In genomic region chr5:100429344-100430075, GRCm38 (mm10) we compare ENCODE assay signal across 8 mouse cellular contexts. TPM values are rescaled to one million over a fixed set of nuclear protein-coding genes. Genes with fewer than 3 reads are reported as not detected.
DNase-seq lines count a peak whose midpoint lies in the region; ATAC-seq and TF ChIP-seq lines count a peak whose summit lies in the region.

No protein-coding gene starts in this region.

- H3K4me2 ChIP-seq in embryonic facial prominence, embryonic 13.5 days: peak overlapping the region; percentile 93
- H3K4me2 ChIP-seq in limb, embryonic 12.5 days: peak overlapping the region; percentile 94
- peak overlapping the region; percentile 76 for H3K4me2 ChIP-seq in midbrain, embryonic 15.5 days

- no peaks in the 10 kb centered on the region for H3K27me3 ChIP-seq in embryonic facial prominence, embryonic 13.5 days
- H3K27me3 ChIP-seq in kidney, adult 2 months (replicated peaks; ENCODE audit: control insufficient read depth, insufficient read depth, low read length): no peaks in the 10 kb centered on the region
- no peaks in the 10 kb centered on the region for H3K27me3 ChIP-seq in limb, embryonic 12.5 days
- no peaks in the 10 kb centered on the region for H3K27me3 ChIP-seq in midbrain, embryonic 15.5 days (replicated peaks)
- H3K27me3 ChIP-seq in spleen, adult 2 months (ENCODE audit: control insufficient read depth, insufficient read depth, low read length): no peaks in the 10 kb centered on the region

- no peaks in the 10 kb centered on the region for H3K9me3 ChIP-seq in embryonic facial prominence, embryonic 13.5 days
- H3K9me3 ChIP-seq in limb, embryonic 12.5 days: no peaks in the 10 kb centered on the region
- no peaks in the 10 kb centered on the region for H3K9me3 ChIP-seq in midbrain, embryonic 15.5 days

- TF ChIP-seq CTCF in kidney, adult 2 months (conservative IDR thresholded peaks at IDR 0.05; ENCODE audit: insufficient read depth, insufficient read length, low read depth, low read length): no peak
- no peak for TF ChIP-seq CTCF in spleen, adult 2 months (IDR thresholded peaks at IDR 0.05; ENCODE audit: extremely low read depth, insufficient read depth, insufficient read length, insufficient replicate concordance)

- H3K4me3 ChIP-seq in embryonic facial prominence, embryonic 13.5 days: peak overlapping the region; percentile 81
- H3K4me3 ChIP-seq in kidney, adult 2 months (ENCODE audit: insufficient read depth, low read depth, low read length): peak overlapping the region; percentile 89
- peak overlapping the region; percentile 77 for H3K4me3 ChIP-seq in limb, embryonic 12.5 days (replicated peaks)
- peak overlapping the region; percentile 68 for H3K4me3 ChIP-seq in midbrain, embryonic 15.5 days
- H3K4me3 ChIP-seq in spleen, adult 2 months (ENCODE audit: extremely low read depth, insufficient read depth, insufficient read length): peak overlapping the region; percentile 80

- under 1% methylated on average over 53 of the region's 53 CpGs for WGBS in embryonic facial prominence, embryonic 13.5 days
- under 1% methylated on average over 53 of the region's 53 CpGs for WGBS in kidney, adult 2 months
- 0% methylated on average over 53 of the region's 53 CpGs for WGBS in limb, embryonic 12.5 days
- under 1% methylated on average over 53 of the region's 53 CpGs for WGBS in midbrain, embryonic 15.5 days
- under 1% methylated on average over 53 of the region's 53 CpGs for WGBS in spleen, adult 2 months

- TF ChIP-seq POLR2A in kidney, adult 2 months (IDR thresholded peaks at IDR 0.05; ENCODE audit: low read depth, low read length): peak; percentile 65
- peak; percentile 81 for TF ChIP-seq POLR2A in spleen, adult 2 months (IDR thresholded peaks at IDR 0.05; ENCODE audit: low read depth, low read length)

- peaks cover 35% of the 10 kb centered on the region for H3K36me3 ChIP-seq in embryonic facial prominence, embryonic 13.5 days
- no peaks in the 10 kb centered on the region; the same call in 1 of the 2 replicates for H3K36me3 ChIP-seq in kidney, adult 2 months (ENCODE audit: control insufficient read depth, insufficient read depth, low read length)
- peaks cover 37% of the 10 kb centered on the region for H3K36me3 ChIP-seq in limb, embryonic 12.5 days
- H3K36me3 ChIP-seq in midbrain, embryonic 15.5 days (replicated peaks): peaks cover 5% of the 10 kb centered on the region; the same call in 1 of the 2 replicates
- H3K36me3 ChIP-seq in spleen, adult 2 months (ENCODE audit: control insufficient read depth, insufficient read depth, low read length): peaks cover 5% of the 10 kb centered on the region; the same call in 1 of the 2 replicates

- DNase-seq in 3134 (ENCODE audit: extremely low read depth, insufficient read length, low spot score): peak; percentile 95
- DNase-seq in adrenal gland, postnatal 36 days: peak; percentile 93 to 95
- DNase-seq in heart, adult 18-20 months: peak; percentile 94 to 97
- DNase-seq in kidney, adult 2 months: peak; percentile 97
- peak; percentile 90 for DNase-seq in spleen, adult 2 months (ENCODE audit: low read depth in 1 of 2, low spot score in 2 of 2)

- peak; percentile 98 for ATAC-seq in embryonic facial prominence, embryonic 13.5 days (ENCODE audit: insufficient number of reproducible peaks, insufficient read depth, low FRiP score, low TSS enrichment, low read depth)
- peak; percentile 100 for ATAC-seq in limb, embryonic 12.5 days (ENCODE audit: insufficient number of reproducible peaks, insufficient read depth, low FRiP score, low TSS enrichment, low read depth)
- ATAC-seq in midbrain, embryonic 15.5 days (replicated peaks): peak; percentile 99

- peak overlapping the region; percentile 94 for H3K27ac ChIP-seq in embryonic facial prominence, embryonic 13.5 days
- peak overlapping the region; percentile 90 for H3K27ac ChIP-seq in kidney, adult 2 months (ENCODE audit: insufficient read depth, low read depth, low read length)
- peak overlapping the region; percentile 94 for H3K27ac ChIP-seq in limb, embryonic 12.5 days
- H3K27ac ChIP-seq in midbrain, embryonic 15.5 days: peak overlapping the region; percentile 95
- H3K27ac ChIP-seq in spleen, adult 2 months (ENCODE audit: insufficient read depth, low read length): peak overlapping the region; percentile 91

- H3K9ac ChIP-seq in embryonic facial prominence, embryonic 13.5 days: peak overlapping the region; percentile 97
- peak overlapping the region; percentile 95 for H3K9ac ChIP-seq in limb, embryonic 12.5 days (replicated peaks)
- H3K9ac ChIP-seq in midbrain, embryonic 15.5 days: peak overlapping the region; percentile 92

- peaks cover 39% of the 10 kb centered on the region for H3K4me1 ChIP-seq in embryonic facial prominence, embryonic 13.5 days
- peaks cover 12% of the 10 kb centered on the region; the same call in 1 of the 2 replicates for H3K4me1 ChIP-seq in kidney, adult 2 months (ENCODE audit: control insufficient read depth, insufficient read depth, low read length)
- peaks cover 44% of the 10 kb centered on the region for H3K4me1 ChIP-seq in limb, embryonic 12.5 days (replicated peaks)
- H3K4me1 ChIP-seq in midbrain, embryonic 15.5 days: peaks cover 43% of the 10 kb centered on the region
- H3K4me1 ChIP-seq in spleen, adult 2 months (ENCODE audit: control insufficient read depth, insufficient read depth, insufficient read length): peaks cover 10% of the 10 kb centered on the region; the same call in 1 of the 2 replicates

RNA-seq across cellular contexts. Expression of gene Sec31a, which starts 13.5 kb away (rescaled TPM):
- 100 to 1,000 TPM; 155 to 161 TPM for total RNA-seq in adrenal gland, postnatal 36 days (2021)
- 203 and 220 TPM in 2 replicates for polyA plus RNA-seq in embryonic facial prominence, embryonic 13.5 days (2015; fragmentation: Nextera tagmentation; extraction: Ambion mirVana)
- 100 to 1,000 TPM in 1 of 2 experiments, 10 to 100 TPM in 1; 93.5 to 101 TPM for total RNA-seq in heart, adult 18-20 months (2021)
- 244 and 248 TPM in 2 replicates for polyA plus RNA-seq in kidney, adult 2 months (2012; rRNA removed)
- polyA plus RNA-seq in limb, embryonic 12.5 days (2016; fragmentation: Nextera tagmentation; extraction: Ambion mirVana): 136 and 141 TPM in 2 replicates
- 101 and 102 TPM in 2 replicates for polyA plus RNA-seq in midbrain, embryonic 15.5 days (2015; fragmentation: Nextera tagmentation; extraction: Ambion mirVana)
- 122 and 150 TPM in 2 replicates for polyA plus RNA-seq in spleen, adult 2 months (2012; rRNA removed)

Comparison
In these comparisons a context has a peak if more than half of its experiments do, and no peak if none do; other contexts are left out.
1. Peak in every context shown above with its lines: DNase-seq, ATAC-seq, H3K4me3 ChIP-seq and H3K27ac ChIP-seq.